Mouse (Mus musculus): ENCODE data around the gene Scarb2. TPM values are rescaled to one million over a fixed set of nuclear protein-coding genes. Genes with fewer than 3 reads are reported as not detected.
"Not testable (repeated sequence)": the region's sequence is repeated elsewhere in the genome, so short reads cannot be mapped to it uniquely, and the experiment has no call there.

Scarb2 gene
- 10 to 100 TPM; 79.5 to 88.4 TPM for total RNA-seq (2021)
- long read RNA-seq, experiment 1, full-length matches to known transcripts: 34 of 48 reads
- long read RNA-seq, experiment 1, partial matches to known transcripts: 2 of 48 reads
- long read RNA-seq, experiment 1, other reads (novel, unspliced or antisense): 12 of 48 reads
- long read RNA-seq, experiment 2, full-length matches to known transcripts: 29 of 35 reads
- long read RNA-seq, experiment 2, partial matches to known transcripts: 1 of 35 reads
- long read RNA-seq, experiment 2, other reads (novel, unspliced or antisense): 5 of 35 reads

DNA sequence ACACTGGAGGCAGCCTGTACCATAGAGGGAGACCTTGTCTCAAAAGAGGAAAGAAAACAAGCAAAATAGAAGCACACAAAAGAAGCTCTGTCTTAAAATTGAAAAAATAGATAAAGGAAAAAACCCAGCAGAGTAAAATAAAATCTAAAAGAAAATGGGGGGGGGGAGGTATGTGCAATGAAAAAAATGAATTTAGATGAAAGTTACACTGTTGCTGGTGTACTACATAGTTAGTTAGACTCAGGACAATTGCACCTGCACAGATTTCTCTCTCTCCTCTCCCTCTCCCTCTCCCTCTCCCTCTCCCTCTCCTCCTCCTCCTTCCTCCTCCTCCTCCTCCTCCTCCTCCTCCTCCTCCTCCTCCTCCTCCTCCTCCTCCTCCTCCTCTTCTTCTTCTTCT, at the start of gene Scarb2:
Gene Scarb2, minus strand, starts transcription at position 101 of the 400 bp plus-strand sequence.
- DNase-seq: no peak

DNA sequence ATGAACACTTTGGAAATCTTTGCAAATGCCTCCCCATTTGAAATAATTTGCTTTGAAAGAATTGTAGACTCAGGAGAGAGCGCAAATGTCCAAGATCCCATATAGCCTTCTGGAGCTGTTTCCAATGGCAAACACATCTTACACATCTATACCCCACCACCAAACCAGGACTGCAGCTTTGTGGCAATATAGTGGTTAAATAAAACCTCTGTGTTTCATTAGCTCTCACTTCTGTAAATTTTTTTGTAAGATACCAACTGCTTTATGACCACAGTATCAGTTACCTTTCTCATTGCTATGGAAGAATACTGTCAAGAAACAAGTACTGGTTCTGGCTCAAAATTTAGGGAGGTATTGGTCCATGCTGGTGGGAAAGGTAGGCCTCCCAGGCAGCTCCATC, 49.3 kb upstream of the Scarb2 start:
- no peak for DNase-seq

DNA sequence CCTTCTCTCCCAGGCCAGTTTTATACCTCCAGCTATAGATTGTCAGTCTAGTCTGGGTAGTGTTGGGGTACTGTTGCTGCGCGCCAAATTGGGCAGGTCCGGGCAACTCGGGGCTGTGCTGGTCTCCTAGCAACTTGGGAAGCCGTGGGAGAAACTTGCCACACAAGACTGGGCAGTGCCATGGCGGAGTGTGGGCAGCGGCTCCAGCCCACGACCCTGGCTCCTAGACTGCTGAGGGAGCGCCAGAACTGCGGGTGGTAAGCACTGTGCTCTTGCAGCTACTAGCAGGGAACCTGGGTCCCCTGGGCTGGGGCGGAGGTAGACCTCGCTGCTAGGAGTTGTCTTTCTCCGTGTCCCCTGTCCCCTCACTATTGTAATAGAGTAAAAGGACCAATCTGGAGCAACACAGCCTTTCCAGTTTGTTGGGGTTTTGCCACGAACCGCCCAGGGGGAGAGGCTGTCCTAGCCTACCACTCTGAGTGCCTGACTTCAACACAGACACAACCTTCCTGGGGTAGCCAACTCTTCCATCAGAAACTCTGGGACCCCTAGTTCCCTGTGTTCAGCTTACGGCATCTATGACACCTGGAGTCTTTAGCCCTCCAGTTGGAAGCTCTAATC, 48.4 kb upstream of the Scarb2 start, which contains the start of gene Fam47e:
Gene Fam47e, plus strand, starts transcription at position 179 of the 621 bp plus-strand sequence.
- DNase-seq: no peak

DNA sequence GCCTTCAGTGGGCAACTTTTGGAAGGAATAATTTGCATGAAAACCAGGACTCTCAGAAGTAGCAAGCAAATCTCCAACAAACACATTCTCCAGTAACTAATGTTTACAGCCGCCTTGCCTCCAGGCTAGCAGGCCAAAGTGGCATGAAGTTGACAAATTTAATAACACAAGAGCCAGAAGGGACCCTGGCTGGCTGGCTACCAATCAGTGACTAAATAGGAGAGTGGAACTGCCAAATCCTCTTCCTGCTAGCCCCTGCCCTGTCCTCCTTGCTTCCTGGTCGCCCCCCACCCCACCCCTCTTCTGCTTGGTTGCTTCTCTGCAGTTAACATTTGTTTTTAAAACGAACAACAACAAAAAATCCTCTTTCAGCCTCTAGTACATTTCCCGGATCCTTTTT, 47.8 kb upstream of the Scarb2 start:
- DNase-seq: no peak

GRCm38 (mm10) chr5:92553939-92554338, 47.3 kb upstream of the Scarb2 start:
- DNase-seq: peak in 1 of 2 experiments; percentile 12

DNA sequence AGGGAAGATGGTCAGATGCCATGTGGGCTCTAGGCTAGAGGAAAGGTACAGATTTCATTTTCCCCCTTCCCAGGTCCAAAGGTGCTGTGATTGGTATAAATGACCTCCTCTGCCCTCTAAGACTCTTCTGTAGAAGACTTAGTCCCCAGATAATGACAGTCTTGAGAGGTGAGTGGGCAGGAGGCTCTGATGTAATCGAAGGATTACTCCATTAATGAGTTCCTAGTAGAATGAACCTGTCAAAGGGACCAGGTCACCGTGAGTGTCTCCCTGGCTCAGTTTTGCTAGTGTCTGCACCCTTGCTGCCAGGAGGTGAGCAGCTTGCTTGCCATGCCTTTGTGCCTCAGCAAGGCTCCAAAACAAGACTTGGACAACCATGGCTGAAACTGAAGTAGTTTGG, 46.0 kb upstream of the Scarb2 start:
- no peak for DNase-seq

DNA sequence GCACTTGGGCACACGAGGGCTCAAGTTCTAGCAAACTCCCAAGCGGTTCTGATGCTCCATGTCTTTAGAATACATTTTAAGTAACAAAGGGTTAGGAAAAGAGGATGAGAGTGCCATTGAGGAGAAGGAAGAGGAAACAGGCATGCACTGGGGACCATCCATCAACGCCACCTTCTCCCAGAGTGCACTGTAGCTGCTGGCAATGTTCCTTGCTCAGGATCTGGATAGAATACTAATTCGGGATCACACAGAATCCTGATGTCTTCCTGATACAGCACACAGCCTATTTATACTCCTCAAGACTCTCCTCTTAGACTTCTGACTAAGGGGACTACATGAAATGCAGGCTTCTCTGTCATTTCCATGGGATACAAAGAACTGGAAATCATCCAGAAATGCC, 33.1 kb upstream of the Scarb2 start:
- no peak for DNase-seq

DNA sequence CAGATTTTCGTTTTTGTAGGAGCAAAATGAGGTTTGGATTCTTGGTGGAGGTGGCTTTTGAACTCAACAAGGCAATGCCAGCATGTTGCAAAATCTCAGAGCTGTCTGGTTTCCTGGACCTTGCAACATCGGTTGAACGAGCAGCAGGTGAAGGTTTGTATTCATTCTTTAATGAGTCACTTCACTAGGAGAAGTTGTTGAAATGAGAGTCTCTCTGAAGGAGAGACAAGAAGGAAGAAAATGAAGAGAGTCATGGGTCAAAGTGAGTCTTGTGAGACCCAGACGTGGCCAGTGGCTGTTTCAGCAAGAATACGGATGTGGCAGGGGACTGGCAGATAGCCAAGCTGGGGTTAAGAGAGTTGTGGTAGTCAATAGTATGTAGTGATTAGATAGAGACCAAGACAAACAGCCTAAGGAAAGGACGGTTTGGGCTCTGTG, 18.2 kb upstream of the Scarb2 start:
- DNase-seq: peak in 1 of 2 experiments; percentile 25

DNA sequence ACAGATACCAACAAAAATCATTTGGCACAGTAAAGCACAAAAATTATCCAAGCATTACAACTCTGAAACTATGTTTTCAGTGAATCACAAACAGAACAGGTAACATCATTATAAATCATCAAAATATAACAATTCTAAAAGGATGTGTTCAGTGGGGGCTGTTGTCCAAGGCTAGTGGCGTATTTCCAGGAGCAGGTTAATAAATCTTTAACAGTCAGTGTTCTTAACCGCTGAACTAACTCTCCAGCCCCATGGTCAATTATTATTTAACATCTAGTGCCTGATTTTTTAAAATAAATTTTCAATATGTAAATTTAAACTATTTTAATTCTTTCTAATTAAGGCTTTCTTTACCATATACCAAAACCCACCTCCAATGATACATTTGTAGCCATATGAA, 14.5 kb upstream of the Scarb2 start:
- DNase-seq: not testable (repeated sequence)

DNA sequence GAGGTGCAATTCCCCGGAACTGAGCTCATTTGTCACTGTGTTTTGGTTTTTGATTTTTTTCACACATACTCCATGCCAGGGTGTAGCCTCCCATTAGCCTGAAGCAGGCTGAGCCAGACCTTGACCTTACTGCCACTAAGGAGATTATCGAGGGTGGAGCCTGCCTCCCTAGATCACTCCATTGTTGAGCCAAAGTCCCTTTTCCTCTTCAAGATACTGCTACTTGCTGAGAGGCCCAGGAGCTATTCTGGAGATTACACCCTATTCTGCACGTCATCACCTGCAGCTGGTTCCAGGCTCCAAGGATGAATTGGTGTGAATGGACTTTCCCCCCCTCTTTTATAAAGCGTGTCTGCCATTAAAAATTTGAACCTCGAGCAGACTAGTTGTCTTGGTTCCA, 5.4 kb upstream of the Scarb2 start:
- no peak for DNase-seq

- DNase-seq: peak in 1 of 2 experiments; percentile 49
Observed at GRCm38 (mm10) chr5:92511256-92511655, 4.6 kb upstream of the Scarb2 start.

GRCm38 (mm10) chr5:92508853-92509252, 2.2 kb upstream of the Scarb2 start:
- no peak for DNase-seq

DNA sequence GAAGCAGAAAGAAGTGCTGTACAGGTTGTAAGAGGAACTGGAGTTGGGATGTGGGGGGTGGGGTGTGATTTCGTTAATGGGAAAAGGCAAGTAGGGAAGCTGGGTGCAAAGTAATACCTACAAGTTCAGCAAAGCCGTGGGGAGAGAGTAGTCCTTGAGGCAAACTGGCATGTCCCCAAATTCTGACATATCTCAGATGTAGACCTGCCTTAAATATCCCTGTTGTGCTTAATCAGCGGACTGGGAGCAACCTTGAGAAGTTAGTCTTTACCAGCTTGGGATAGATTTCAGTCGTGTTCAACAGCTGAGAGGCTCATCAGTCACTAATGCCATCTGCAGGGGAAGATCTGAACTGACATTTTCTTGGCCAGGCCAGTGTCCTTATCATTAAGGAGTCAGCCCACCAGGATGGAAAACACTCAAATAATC, 318 bp downstream of the Scarb2 start:
- peak in 1 of 2 experiments; percentile 59 for DNase-seq

- DNase-seq: peak; percentile 95 to 99
Observed at GRCm38 (mm10) chr5:92505402-92505865, 1.2 kb downstream of the Scarb2 start.

- DNase-seq: peak; percentile 54 to 72
Observed at GRCm38 (mm10) chr5:92504676-92505400, 1.8 kb downstream of the Scarb2 start.

- DNase-seq: no peak
Observed at GRCm38 (mm10) chr5:92503856-92504618, 2.6 kb downstream of the Scarb2 start.

GRCm38 (mm10) chr5:92503356-92503847, 3.2 kb downstream of the Scarb2 start:
- no peak for DNase-seq

DNA sequence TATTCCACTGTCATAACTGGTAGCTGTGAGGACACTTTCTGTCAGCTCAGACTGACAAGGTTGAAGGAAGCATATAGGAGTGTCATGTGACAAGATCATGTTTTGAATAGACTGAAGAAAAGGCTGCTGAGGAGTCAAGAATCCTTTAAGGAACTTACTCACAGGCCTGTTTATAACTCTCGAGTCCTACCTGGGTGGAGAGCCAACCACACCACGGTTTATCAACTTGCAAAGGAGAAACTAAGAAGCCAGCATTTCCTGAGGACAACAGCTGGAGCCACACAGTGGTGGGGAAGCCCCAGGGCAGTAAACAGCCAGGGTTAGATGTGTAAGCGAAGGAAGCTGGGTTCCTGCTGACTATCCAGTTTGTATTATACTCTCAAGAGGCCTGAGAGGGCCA, 7.3 kb downstream of the Scarb2 start:
- peak; percentile 33 to 45 for DNase-seq

DNA sequence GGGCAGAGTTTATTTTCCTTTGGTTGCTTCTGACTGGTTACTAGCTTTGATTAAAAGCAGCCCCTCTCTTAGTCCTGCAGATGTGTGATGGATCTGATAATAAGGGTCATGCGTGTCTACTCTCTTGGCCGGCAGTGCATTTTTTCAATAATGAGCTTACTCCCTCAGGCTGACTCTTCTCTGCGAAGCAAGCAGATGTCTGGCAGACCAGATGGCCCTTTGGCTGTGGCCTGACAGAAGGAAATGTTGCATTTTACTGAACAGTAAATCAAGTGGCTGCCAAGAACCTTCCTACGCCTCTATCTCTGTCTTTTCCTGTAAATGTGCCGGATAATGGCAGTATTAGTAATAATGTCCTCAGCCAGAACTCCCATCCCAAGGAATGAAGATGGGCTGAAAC, 8.0 kb downstream of the Scarb2 start:
- peak; percentile 62 to 82 for DNase-seq

DNA sequence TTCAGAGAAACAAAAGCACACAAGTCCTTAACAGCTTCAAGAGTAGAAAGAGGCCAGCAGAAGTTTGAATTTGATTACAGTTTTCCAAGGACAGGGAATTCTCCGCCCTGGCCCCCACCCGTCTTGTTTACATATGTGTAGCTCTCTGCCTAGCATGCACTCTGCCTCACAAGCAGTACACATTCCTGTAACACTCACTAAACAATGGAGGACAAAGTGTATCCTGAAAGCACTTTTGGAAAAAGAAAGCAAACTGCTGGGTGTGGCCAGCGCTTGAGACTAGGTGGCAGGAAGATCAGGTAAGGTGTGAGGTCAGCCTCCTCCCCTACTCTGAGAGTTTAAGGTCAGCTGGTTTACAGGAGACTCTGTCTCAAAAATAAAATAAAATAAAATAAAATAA, 8.4 kb downstream of the Scarb2 start:
- DNase-seq: peak in 1 of 2 experiments; percentile 17

DNA sequence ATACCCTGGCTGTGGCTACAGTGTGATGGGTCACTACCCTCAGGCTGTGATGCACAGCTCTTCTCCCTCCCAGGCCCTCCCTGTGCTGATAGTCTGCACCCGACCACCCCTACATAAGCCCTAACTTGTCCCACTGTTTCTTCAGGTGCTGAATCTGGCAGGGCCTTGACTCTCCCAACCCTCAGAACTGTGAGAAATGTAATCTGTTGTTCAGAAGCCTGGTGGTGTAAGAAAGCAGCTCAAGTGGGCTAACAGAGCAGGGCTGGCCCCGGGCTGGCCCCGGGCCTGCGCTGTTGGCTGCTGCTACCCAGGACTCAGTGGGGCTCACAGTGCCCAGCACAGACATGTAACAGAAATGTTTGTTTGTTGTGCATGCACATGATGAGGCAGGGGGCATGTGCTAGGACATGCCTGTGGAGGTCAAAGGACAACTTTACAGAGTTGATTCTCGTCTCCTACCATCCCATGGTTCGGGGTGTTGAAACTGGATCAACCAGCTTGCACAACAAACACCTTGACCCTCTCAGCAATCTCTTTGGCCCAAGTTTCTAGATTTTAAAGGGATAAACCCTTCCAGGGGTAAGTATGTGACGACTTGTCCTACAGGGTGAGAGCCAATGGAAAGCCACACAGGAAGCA, 10.7 kb downstream of the Scarb2 start:
- DNase-seq: peak in 1 of 2 experiments; percentile 16
